Mouse (Mus musculus): ENCODE data around the gene Hells.

GRCm38 (mm10) chr19:38931566-38931890 is 813 bp downstream of the Hells start:
- no peak for TF ChIP-seq POLR2A (IDR thresholded peaks at IDR 0.05; ENCODE audit: low read depth, low read length)
- no peak for TF ChIP-seq CTCF (conservative IDR thresholded peaks at IDR 0.05; ENCODE audit: insufficient read depth, insufficient read length, low read depth, low read length)

Measured in kidney, adult 2 months (tissue).